Mouse (Mus musculus) embryonic fibroblast, embryonic 13.5 days (primary cell): Measurements from ENCODE around the gene B230217C12Rik.

Source experiments
- CTCF ChIP-seq: IDR thresholded peaks from 2 replicates; pipeline ENCODE4 v1.5.1; 2011; ENCODE audit warnings: mild to moderate bottlenecking, control low read depth, low read length, moderate library complexity, borderline replicate concordance; ENCODE audit not compliant: insufficient read depth
- POLR2A ChIP-seq: IDR thresholded peaks from 2 replicates; pipeline ENCODE4 v1.6.1; 2011; ENCODE audit warnings: low read depth, mild to moderate bottlenecking, control low read depth, low read length, moderate library complexity

GRCm38 (mm10) chr11:97885296-97885915 is 44.8 kb downstream of the B230217C12Rik start:
- TF ChIP-seq POLR2A (no peak), CTCF (no peak)
